Mouse (Mus musculus): ENCODE measurements around the gene Usp28.

DNA sequence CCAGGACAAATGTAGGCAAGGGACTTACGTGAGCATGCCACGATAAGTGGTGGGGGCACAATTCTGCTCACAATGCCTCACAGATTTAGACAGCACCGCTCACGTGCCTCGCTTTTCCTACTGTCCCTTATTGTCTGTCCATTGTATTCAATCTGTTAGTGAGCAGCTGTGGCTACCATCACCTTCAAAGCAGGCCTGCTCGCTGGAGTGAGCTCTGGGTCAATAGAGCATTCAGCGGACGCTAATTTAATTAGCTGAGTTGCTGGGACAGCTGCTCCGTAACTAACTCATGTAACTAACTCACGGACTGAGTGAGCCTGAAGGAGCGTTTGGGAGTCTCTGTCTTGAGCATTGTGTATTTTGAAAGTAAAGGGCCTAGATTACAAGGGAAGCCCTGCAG lies 102.1 kb downstream of the Usp28 start:
- TF ChIP-seq EP300 (IDR thresholded peaks at IDR 0.05; ENCODE audit: low read depth) (no peak), CTCF (IDR thresholded peaks at IDR 0.05; ENCODE audit: low read depth) (no peak)
